Mouse (Mus musculus): ENCODE measurements at regions not wholly inside any gene's neighbourhood (a gene's known extent, or its start where the extent isn't known, plus 50 kb on each side); places are given as distances from the start of the nearest gene placed in this dataset.
A peak's percentile ranks its signal among the peaks of the same experiment; 100 is the strongest.
"Not testable (repeated sequence)": the region's sequence is repeated elsewhere in the genome, so short reads cannot be mapped to it uniquely, and the experiment has no call there.

- Histone ChIP-seq H3K36me3 (no peaks in the 10 kb centered on the region), H3K4me2 (no peak overlapping the region), H3K9ac (no peak overlapping the region), H3K27ac (no peak overlapping the region), H3K4me1 (replicated peaks) (peaks cover 25% of the 10 kb centered on the region), H3K27me3 (no peaks in the 10 kb centered on the region), H3K9me3 (no peaks in the 10 kb centered on the region), H3K4me3 (no peak overlapping the region)
- ATAC-seq (ENCODE audit: low FRiP score) = no peak
- WGBS = 86% methylated on average over 20 of the region's 20 CpGs
These were observed 244.1 kb downstream of the Enc1 start for GRCm38 (mm10) chr13:97484808-97485545.

- WGBS = 68% methylated on average over 8 of the region's 8 CpGs
These were observed 242.8 kb downstream of the Enc1 start for GRCm38 (mm10) chr13:97483681-97484080.

GRCm38 (mm10) chr13:97482439-97482946 is 241.6 kb downstream of the Enc1 start:
- WGBS = 97% methylated on average over 3 of the region's 3 CpGs
- Histone ChIP-seq H3K4me1 (replicated peaks) (peaks cover 5% of the 10 kb centered on the region; the same call in 1 of the 2 replicates), H3K27ac (no peak overlapping the region), H3K9me3 (no peaks in the 10 kb centered on the region), H3K4me2 (no peak overlapping the region), H3K9ac (no peak overlapping the region), H3K27me3 (no peaks in the 10 kb centered on the region), H3K4me3 (no peak overlapping the region), H3K36me3 (no peaks in the 10 kb centered on the region)
- ATAC-seq (ENCODE audit: low FRiP score) = no peak

More at GRCm38 (mm10) chr13:97483681-97484080, 242.8 kb downstream of the Enc1 start:
- Histone ChIP-seq H3K27me3 (no peaks in the 10 kb centered on the region), H3K9me3 (no peaks in the 10 kb centered on the region), H3K9ac (no peak overlapping the region), H3K36me3 (no peaks in the 10 kb centered on the region), H3K4me3 (no peak overlapping the region), H3K4me2 (no peak overlapping the region), H3K4me1 (replicated peaks) (peaks cover 14% of the 10 kb centered on the region), H3K27ac (no peak overlapping the region)
- no peak for ATAC-seq (ENCODE audit: low FRiP score)

GRCm38 (mm10) chr13:97481259-97481658 is 240.4 kb downstream of the Enc1 start:
- no peak for ATAC-seq (ENCODE audit: low FRiP score)
- WGBS = 83% methylated on average over 2 of the region's 2 CpGs
- Histone ChIP-seq H3K27me3 (no peaks in the 10 kb centered on the region), H3K4me2 (no peak overlapping the region), H3K27ac (no peak overlapping the region), H3K9ac (no peak overlapping the region), H3K4me1 (replicated peaks) (peaks cover 3% of the 10 kb centered on the region; the same call in 1 of the 2 replicates), H3K36me3 (no peaks in the 10 kb centered on the region), H3K4me3 (no peak overlapping the region), H3K9me3 (no peaks in the 10 kb centered on the region)

GRCm38 (mm10) chr13:97479066-97479586 is 238.2 kb downstream of the Enc1 start:
- H3K4me1 ChIP-seq (replicated peaks) = no peaks in the 10 kb centered on the region
- 95% methylated on average over 10 of the region's 10 CpGs for WGBS
- no peak overlapping the region for H3K27ac ChIP-seq
- no peak overlapping the region for H3K4me3 ChIP-seq
- no peak overlapping the region for H3K4me2 ChIP-seq
- no peak overlapping the region for H3K9ac ChIP-seq
- no peaks in the 10 kb centered on the region for H3K27me3 ChIP-seq
- no peaks in the 10 kb centered on the region for H3K9me3 ChIP-seq
- no peaks in the 10 kb centered on the region for H3K36me3 ChIP-seq
- no peak for ATAC-seq (ENCODE audit: low FRiP score)

GRCm38 (mm10) chr13:97473971-97474365 is 233.1 kb downstream of the Enc1 start:
- peaks cover 14% of the 10 kb centered on the region for H3K4me1 ChIP-seq (replicated peaks)
- no peak overlapping the region for H3K27ac ChIP-seq
- no peaks in the 10 kb centered on the region for H3K36me3 ChIP-seq
- H3K9ac ChIP-seq = no peak overlapping the region
- H3K4me2 ChIP-seq = no peak overlapping the region
- H3K27me3 ChIP-seq = no peaks in the 10 kb centered on the region
- 89% methylated on average over 3 of the region's 3 CpGs for WGBS
- H3K9me3 ChIP-seq = no peaks in the 10 kb centered on the region
- no peak overlapping the region for H3K4me3 ChIP-seq
- no peak for ATAC-seq (ENCODE audit: low FRiP score)

- Histone ChIP-seq H3K4me2 (no peak overlapping the region), H3K9ac (no peak overlapping the region), H3K27ac (no peak overlapping the region), H3K4me3 (no peak overlapping the region), H3K9me3 (no peaks in the 10 kb centered on the region), H3K27me3 (no peaks in the 10 kb centered on the region), H3K4me1 (replicated peaks) (peaks cover 15% of the 10 kb centered on the region), H3K36me3 (no peaks in the 10 kb centered on the region)
- 93% methylated on average over 7 of the region's 7 CpGs for WGBS
- ATAC-seq (ENCODE audit: low FRiP score) = no peak
These were observed 232.5 kb downstream of the Enc1 start for GRCm38 (mm10) chr13:97473256-97473970.

- H3K27ac ChIP-seq = peak overlapping the region; percentile 31; the same call in 1 of the 2 replicates
- peaks cover 15% of the 10 kb centered on the region for H3K4me1 ChIP-seq (replicated peaks)
- no peak overlapping the region for H3K4me3 ChIP-seq
- no peak for ATAC-seq (ENCODE audit: low FRiP score)
- H3K27me3 ChIP-seq = no peaks in the 10 kb centered on the region
- no peak overlapping the region for H3K4me2 ChIP-seq
- H3K36me3 ChIP-seq = no peaks in the 10 kb centered on the region
- no peaks in the 10 kb centered on the region for H3K9me3 ChIP-seq
- H3K9ac ChIP-seq = no peak overlapping the region
- 55% methylated on average over 10 of the region's 10 CpGs for WGBS
These were observed 229.1 kb downstream of the Enc1 start for GRCm38 (mm10) chr13:97469999-97470398.

GRCm38 (mm10) chr13:97468874-97469593 is 228.1 kb downstream of the Enc1 start:
- Histone ChIP-seq H3K36me3 (no peaks in the 10 kb centered on the region), H3K4me1 (replicated peaks) (peaks cover 15% of the 10 kb centered on the region), H3K9me3 (no peaks in the 10 kb centered on the region), H3K9ac (no peak overlapping the region), H3K27me3 (no peaks in the 10 kb centered on the region), H3K27ac (peak overlapping the region; percentile 31; the same call in 1 of the 2 replicates), H3K4me3 (no peak overlapping the region), H3K4me2 (no peak overlapping the region)
- 62% methylated on average over 10 of the region's 10 CpGs for WGBS
- peak; percentile 54; the same call in 1 of the 2 replicates for ATAC-seq (ENCODE audit: low FRiP score)

- peaks cover 15% of the 10 kb centered on the region for H3K4me1 ChIP-seq (replicated peaks)
- H3K9ac ChIP-seq; H3K4me2 ChIP-seq; H3K9me3 ChIP-seq; H3K4me3 ChIP-seq; H3K36me3 ChIP-seq; H3K27ac ChIP-seq; H3K27me3 ChIP-seq; ATAC-seq (ENCODE audit: low FRiP score): not testable (repeated sequence)
- 77% methylated on average over 1 of the region's 1 CpGs for WGBS
These were observed 225.7 kb downstream of the Enc1 start for GRCm38 (mm10) chr13:97466585-97466984.

GRCm38 (mm10) chr13:97463798-97464197 is 222.9 kb downstream of the Enc1 start:
- Histone ChIP-seq H3K9ac (no peak overlapping the region), H3K9me3 (no peaks in the 10 kb centered on the region), H3K4me1 (replicated peaks) (no peaks in the 10 kb centered on the region), H3K4me2 (no peak overlapping the region), H3K27me3 (no peaks in the 10 kb centered on the region), H3K27ac (no peak overlapping the region), H3K36me3 (no peaks in the 10 kb centered on the region), H3K4me3 (no peak overlapping the region)
- no peak for ATAC-seq (ENCODE audit: low FRiP score)
- WGBS = 89% methylated on average over 8 of the region's 8 CpGs

- Histone ChIP-seq H3K4me1 (replicated peaks) (no peaks in the 10 kb centered on the region), H3K36me3 (no peaks in the 10 kb centered on the region), H3K27ac (no peak overlapping the region), H3K9me3 (no peaks in the 10 kb centered on the region), H3K4me2 (no peak overlapping the region), H3K27me3 (no peaks in the 10 kb centered on the region), H3K9ac (no peak overlapping the region), H3K4me3 (no peak overlapping the region)
- 87% methylated on average over 2 of the region's 2 CpGs for WGBS
- no peak for ATAC-seq (ENCODE audit: low FRiP score)
These were observed 222.0 kb downstream of the Enc1 start for GRCm38 (mm10) chr13:97462884-97463235.
